Mouse (Mus musculus): ENCODE results near the gene Olfr223. TPM values are rescaled to one million over a fixed set of nuclear protein-coding genes. Genes with fewer than 3 reads are reported as not detected.
"Not testable (repeated sequence)": the region's sequence is repeated elsewhere in the genome, so short reads cannot be mapped to it uniquely, and the experiment has no call there.

The Olfr223 gene
- not detected for total RNA-seq (2021)

DNA sequence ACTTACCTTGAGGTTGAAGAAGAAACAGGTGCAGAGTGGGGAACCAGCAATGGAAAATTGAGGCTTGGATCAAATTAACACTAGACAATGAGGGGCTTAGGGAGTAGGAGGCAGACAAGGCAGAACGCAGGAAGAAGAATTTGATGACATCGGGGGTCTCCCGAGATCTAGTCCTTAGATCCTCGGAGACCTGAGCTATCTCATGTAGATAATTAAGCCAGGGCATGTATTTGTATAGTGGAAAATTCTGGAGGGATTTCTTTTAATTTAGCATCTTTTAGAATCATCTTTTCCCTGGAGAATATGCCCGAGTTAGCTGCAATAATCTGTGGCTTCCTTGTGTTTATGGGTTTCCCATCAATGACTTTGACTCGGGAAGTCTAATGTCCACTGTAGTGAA, at the start of gene Olfr223:
TSS of gene Olfr223 (minus strand) at position 101 of the 400 bp plus-strand sequence.
- intact Hi-C loops (cut with DNase I): no loop called here
- DNase-seq: no peak

DNA sequence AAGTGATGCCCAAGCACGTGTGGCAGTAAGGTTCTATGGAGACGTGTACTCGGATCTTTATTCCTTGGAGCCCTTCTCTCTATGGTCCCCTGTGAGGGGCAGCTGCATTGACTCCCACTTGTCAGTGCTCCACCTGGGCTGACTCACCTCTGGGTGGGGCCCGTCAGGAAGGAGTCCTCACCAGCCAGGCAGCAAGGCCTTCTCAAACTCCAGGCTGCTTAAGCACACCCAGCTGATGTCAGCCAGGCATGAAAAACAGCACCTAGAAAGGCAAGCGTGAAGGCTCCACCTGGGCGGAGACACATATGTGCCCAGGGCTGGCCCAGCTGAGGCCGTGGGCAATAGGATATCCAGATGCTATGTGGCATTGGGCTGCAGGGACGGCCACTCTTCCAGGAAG, 49.3 kb upstream of the Olfr223 start:
- no peak for DNase-seq
- intact Hi-C loops (cut with DNase I): no loop called here

DNA sequence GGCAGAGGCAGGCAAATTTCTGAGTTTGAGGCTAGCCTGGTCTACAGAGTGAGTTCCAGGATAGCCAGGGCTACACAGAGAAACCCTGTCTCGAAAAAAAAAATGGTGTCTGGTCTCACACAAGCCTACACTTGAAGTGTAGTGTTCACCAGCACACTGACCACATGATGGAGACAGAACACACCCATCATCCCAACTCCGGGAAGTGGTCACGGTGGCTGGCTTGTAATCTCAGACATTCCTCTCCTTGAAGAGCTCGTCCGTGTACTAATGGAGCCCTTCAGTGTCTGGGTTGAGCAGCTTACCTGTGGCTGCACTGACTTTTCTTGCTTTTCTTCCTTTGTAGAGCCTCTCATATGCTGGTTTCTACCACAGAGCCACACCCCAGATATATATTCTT, 48.1 kb upstream of the Olfr223 start:
- no peak for DNase-seq
- intact Hi-C loops (cut with DNase I): loop anchor here (2.0 kb wide), 1 partner anchor 106 kb away; no protein-coding TSS in a partner anchor

DNA sequence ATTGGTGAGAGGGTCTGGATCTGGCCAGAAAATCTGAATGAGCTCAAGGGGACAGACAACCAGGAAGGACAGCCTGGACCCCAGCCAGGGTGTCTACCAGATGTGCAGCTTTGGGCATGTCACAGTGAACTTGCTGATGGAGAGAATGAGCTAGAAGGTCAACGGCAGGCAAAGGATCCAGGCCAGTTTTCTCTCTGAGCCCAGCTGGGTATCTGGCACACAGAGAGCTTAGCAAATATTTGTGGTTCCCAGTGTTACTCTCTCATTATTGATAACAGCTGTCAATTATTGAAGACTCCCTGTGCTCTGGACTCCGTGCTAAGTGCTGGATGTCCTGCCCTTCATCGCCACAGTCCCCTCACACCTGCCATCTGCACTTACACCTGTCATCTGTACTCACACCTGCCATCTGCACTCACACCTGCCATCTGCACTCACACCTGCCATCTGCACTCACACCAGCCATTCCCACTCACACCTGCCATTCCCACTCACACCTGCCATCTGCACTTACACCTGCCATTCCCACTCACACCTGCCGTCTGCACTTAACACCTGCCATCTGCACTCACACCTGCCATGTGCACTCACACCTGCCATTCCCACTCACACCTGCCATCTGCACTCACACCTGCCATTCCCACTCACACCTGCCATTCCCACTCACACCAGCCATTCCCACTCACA, 47.0 kb upstream of the Olfr223 start:
- intact Hi-C loops (cut with DNase I): loop anchor here (2.0 kb wide), 1 partner anchor 107 kb away; no protein-coding TSS in a partner anchor
- no peak for DNase-seq

DNA sequence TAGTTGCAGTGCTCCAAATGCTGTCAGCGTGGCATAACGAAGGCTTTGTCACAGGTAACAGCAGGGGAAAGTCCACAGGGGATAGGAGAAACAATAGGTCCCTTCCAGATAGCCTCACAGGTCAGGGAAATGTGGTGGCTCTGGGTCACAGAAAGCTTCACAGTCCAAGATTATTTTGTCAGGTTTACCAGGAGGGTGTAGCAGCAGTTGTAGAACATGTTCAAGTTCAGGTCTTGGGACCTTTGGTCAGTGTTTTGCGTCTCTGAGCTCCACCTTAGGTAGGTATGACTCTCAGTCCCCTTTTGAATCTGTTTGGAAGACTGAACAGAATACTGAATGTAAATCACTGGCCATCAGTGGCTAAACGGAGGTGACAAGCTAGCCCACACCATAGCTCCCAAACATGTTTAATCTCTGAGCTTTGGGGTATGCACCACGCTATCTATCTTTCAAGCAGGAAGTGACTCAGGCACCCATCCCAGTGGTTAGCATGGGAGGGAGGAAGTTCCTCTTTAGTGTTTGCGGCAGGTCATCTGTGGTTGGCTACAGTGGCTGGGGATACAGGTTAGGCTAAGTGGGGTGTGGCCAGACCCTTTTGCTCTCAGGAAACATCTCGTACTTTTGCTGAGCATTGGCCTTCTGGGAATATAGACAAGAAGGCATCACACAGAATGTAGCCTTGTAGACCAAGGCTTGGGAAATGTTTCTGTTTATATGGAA, 43.8 kb upstream of the Olfr223 start:
- intact Hi-C loops (cut with DNase I): no loop called here

DNA sequence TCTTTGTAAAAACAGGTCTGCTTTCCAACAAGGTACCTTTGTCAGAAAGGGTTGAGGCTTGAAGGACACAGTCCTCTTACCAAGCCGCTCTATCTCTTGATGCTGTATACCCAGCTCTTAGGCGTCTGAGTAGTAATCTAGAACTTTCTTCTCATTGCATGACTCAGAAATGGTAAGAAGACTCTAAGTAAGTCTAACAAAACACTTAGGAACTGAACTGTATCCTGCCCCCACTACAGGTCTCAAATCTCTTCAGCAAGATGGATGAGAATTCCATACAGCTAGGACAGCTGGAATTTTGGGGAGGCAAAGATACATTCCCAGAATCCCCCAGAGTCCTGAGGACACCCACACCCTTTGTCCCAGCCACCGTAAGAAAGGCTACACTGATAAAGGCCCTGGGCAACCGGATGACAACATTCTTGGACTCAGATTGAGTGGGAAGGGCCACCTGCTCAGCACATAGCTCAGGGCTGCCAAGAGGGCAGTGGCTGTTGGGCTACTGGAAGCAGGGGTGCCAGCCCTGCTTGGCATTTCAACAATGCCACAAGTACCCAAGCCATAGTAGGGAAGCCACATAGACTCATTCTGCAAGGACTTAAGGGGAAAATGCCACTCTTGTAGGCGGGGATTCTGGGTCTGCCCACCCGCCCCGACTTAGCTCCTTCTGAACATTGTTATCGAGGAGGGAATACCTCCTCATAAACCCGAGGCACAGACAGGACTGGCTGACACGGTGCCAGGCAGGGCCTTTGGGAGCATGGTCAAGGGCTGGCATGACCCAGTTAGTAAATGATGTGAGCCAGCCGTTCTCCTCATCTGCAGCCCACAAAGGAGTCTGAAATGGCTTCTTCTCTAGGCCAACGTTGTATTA, 43.0 kb upstream of the Olfr223 start:
- intact Hi-C loops (cut with DNase I): loop anchor here (2.0 kb wide), 1 partner anchor 103 kb away; no protein-coding TSS in a partner anchor
- DNase-seq: peak in 1 of 2 experiments; percentile 32

More for the DNA sequence above, 43.8 kb upstream of the Olfr223 start:
- DNase-seq: peak in 1 of 2 experiments; percentile 12

DNA sequence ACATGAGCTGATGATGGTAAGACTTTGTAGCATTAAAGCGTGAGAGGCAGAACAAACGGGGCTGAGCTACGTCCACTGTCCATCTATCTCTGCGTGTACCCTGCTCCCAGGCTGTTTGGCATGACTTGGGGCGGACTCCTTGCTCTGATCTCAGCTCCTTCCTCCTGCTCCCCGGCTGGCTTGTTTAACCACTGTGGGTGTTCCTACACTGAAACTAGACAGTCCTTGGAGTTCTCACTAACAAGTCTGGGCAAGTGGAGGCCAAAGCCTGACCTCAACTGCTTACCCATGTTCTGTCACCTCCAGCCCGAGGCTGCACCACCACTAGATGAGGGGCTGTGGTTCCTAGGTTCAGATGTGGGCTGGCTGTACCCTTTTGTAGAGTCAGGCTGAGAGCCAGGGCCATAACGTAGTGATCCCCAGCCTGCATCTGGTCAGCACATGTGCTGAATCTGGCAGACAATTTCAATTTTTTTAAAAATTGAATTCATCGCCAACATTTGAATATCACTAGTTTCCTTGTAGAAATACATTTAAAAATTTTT, 42.2 kb upstream of the Olfr223 start:
- intact Hi-C loops (cut with DNase I): loop anchor here (2.0 kb wide), 1 partner anchor 103 kb away; no protein-coding TSS in a partner anchor
- DNase-seq: peak in 1 of 2 experiments; percentile 24

DNA sequence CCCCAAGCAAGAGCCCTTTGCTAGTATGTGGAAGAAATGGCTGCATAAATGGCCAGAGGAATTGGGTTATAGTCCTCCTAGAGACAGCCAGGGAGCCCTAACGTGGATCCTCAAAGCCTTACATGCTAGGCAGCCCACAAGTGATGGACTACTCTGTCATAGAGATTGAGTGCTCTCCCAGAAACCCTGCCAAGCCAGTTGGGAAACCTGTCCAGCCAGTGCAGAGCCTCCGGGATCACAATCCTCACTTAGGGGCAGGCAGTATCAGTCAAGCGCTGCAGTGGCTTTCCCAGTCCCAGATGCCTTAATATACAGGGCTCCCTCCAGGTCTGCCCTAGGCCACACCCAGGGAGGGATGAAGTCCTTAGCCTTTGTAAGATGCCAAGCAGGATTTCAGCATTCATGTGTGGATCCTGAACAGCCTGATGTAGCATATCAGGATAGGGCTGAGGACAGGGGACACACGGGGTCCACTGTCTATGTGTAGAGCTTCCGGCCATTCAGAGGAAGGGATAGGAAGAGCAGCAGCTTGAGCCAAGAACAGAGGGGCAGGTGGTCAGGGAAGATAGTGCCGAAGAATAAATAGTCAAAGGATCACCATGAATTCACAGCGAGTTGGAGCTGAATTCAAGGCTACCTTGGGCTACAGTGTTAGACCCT, 41.0 kb upstream of the Olfr223 start:
- DNase-seq: no peak
- intact Hi-C loops (cut with DNase I): loop anchor here (2.0 kb wide), 1 partner anchor 105 kb away; no protein-coding TSS in a partner anchor

DNA sequence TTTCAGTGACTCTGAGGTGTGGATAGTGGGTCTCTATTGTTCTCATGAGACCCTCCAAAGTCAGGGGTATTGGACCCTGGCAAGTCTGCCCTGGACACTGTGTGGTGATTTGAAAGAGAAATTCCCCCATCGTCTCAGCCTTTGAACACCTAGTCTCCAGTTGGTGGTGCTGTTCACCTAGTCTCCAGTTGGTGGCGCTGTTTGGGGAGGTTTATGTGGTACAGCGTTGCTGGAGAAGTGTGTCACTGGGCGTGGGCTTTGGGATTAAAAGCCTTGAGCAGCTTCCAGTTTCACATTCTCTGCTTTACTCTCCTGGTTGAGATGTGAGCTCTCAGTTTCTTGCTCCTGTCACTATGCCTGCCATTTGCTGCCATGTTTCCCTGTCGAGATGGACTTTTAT, 39.9 kb upstream of the Olfr223 start:
- DNase-seq: peak; percentile 33 to 74
- intact Hi-C loops (cut with DNase I): no loop called here

DNA sequence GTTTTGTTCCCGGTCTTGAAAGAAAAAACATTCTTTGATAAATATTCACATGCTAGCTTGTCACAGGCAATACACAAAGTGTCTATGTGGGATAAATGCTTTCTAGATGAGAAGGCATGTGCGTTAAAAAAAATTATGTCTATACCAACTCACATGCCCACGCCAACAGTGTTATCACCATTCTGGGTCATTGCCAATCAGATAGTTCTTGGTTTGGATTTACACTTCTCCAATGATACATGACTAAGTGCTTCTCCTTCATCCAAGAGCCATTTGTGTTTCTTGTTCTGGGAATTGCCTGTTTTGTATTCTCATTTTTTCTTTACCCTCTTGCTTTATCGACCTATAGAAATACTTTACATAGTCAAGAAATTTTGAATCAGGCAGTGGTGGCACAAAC, 38.9 kb upstream of the Olfr223 start:
- intact Hi-C loops (cut with DNase I): no loop called here
- DNase-seq: no peak

DNA sequence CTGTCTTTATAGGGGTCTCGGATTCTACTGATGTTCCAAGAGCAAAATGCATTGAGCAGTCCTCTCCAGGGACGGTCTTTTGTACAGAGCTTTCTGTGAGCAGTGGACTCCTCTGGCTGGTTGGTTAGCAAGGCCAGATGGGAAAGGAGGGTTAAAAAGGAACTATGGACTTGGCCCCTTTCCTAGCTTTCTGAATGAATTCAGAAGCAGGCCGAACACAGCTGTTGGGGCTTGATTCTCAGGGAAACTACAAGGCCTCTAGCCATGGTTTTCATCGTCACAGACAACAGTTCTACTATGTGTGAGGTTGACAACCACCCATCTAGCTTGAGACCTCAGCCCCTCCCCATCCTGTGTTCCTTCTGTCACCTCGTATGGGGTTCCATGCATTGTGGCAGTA, 36.8 kb upstream of the Olfr223 start:
- no peak for DNase-seq
- intact Hi-C loops (cut with DNase I): no loop called here

DNA sequence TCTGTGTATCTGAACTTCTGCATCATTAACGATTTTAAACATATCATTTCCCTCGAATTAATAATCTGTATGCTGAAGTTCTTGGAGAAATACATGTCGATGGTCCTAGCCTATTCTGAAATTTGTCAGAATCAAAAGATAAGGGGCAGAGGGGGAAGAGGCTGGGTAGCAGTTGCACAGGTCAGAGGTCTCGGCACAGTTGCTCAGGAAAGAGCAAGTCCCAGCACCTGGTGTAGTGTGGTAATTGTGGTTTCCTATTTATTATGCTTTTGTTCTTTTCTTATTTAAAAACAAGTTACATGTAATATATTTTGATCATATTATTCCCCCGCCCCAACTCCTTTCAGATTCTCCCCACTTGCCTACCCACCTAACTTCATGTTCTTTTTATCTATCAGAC, 35.1 kb upstream of the Olfr223 start:
- intact Hi-C loops (cut with DNase I): no loop called here
- no peak for DNase-seq

DNA sequence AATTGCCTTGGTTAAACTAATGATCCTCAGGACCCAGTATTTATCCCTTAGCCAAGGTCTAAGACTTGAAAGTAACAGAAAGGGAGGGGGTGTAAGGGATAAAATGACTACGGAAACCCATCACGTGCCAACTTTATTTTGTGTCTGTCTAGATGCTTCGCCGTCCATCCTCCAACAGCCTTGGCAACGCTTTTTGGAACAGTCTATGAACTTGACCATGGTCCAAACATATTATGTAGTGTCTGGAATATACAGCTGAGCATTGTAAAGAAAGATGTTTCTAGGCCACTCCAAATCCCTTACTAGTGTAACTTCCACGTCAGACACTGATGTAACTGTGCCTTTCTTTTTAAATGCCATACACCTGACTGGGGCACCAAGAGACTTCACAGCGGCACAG, 33.1 kb upstream of the Olfr223 start:
- DNase-seq: no peak
- intact Hi-C loops (cut with DNase I): no loop called here

DNA sequence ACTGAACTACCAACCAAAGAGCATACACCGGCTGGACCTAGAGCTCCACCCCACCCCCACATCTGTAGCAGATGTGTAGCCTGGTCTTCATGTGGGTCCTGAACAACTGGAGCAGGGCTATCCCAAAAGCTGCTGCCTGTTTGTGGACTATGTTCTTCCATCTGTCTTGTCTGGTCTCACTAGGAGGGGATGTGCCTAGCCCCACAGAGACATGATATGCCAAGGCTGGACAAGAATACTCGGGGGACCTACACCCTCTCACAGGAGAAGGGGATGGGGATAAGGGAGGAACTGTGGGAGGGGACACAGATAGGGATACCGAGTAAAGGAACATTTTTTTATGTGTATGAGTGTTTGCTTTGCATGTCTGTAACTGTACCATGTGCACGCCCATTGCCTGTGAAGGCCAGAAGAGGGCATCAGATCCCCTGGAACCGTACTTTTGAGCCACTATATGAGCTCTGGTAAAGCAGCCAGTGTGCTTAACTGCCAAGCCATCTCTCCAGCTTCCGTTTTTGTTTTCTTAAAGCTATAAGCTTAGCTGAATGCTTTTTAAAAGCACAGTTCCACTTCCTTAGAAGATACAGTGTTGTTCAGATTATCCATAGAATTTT, 31.0 kb upstream of the Olfr223 start:
- intact Hi-C loops (cut with DNase I): loop anchor here (2.0 kb wide), 1 partner anchor 151 kb away; no protein-coding TSS in a partner anchor
- DNase-seq: peak; percentile 49 to 54

DNA sequence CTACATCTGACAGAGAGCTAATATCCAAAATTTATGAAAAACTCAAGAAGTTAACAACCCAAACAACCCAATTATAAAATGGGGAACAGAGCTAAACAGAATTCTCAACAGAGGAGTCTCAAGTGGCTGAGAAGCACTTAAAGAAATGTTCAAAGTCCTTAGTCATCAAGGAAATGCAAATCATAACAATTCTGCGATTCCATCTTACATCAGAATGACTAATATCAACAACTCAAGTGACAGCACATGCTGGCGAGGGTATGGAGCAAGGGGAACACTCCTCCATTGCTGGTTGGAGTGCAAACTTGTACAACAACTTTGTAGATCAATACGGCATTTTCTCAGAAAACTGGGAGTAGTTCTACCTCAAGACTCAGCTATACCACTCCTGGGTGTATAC, 29.1 kb upstream of the Olfr223 start:
- intact Hi-C loops (cut with DNase I): no loop called here
- no peak for DNase-seq

DNA sequence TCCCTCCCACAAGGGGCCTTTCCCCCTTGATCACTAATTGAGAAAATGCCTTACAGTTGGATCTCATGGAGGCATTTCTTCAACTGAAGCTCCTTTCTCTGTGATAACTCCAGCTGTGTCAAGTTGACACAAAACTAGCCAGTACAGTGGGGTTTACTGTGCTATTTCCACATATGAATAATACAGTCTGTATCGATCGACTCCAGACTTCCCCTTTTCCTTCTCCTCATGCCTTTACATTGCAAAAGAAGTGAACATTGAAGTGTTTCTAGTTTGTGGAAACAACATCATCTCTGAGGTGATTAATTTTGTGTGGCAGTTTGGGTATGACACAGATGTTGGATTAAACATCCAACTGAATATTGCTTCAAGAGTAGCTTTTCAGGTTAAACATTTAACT, 23.9 kb upstream of the Olfr223 start:
- intact Hi-C loops (cut with DNase I); DNase-seq: not testable (repeated sequence)

DNA sequence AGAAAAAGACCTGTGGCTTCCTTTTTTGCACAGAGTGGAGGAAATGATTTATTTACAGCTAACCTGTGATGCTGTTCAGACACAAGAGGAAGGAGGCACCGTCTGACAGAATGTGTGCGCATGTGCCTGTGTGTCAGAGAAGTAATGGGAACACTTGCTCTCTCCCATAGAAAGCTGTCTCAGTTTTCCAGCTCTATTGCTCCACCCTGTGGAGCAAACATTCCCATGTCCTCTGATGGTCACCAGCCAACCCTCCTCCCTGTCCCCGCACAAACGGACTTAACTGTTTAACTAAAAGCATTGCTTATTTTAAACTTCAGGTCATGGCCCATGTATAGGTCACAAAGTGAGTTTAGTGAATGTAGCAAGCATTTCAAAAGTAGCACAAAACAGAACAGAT, 21.0 kb upstream of the Olfr223 start:
- intact Hi-C loops (cut with DNase I): loop anchor here (1.0 kb wide), 1 partner anchor 90 kb away; no protein-coding TSS in a partner anchor
- DNase-seq: peak; percentile 15 to 19

DNA sequence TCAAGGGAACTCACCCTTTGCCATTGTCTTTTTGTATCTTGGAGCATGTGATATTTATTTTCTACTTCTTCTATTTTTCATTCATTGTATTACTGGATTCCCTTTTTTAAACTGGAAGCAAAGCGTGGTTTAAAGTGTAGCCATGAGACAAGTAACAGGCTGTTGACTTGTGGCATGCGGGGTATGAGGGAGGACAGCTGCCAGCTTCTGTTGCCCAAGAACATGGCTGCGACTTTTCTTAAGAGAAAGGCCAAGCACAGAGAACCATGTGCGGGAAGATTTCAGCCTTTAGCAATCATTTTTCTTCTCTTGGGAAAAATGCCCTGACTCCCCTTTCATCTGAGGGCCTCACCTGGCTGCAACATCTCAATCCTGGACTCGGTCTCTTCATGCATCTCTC, 18.6 kb upstream of the Olfr223 start:
- no peak for DNase-seq
- intact Hi-C loops (cut with DNase I): no loop called here

DNA sequence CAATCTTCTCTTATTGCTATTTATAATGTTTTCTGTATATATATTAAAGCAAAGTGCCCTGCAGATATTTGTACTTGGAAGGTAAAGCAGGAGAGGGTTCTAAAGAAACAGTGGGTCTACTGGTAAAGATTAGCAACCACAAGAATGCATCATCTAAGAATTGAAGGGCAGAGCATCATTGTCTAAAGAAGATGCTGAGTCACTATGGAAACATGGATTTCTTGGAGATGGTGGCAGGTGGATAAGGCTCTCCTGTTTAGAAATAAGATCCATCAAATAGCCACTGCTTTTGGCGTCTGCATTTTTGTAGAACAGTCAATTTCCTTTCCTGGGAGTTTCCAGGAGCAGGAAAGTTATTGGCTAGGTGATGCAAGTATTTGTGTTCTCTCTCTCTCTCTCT, 9.2 kb upstream of the Olfr223 start:
- intact Hi-C loops (cut with DNase I): no loop called here
- DNase-seq: no peak

DNA sequence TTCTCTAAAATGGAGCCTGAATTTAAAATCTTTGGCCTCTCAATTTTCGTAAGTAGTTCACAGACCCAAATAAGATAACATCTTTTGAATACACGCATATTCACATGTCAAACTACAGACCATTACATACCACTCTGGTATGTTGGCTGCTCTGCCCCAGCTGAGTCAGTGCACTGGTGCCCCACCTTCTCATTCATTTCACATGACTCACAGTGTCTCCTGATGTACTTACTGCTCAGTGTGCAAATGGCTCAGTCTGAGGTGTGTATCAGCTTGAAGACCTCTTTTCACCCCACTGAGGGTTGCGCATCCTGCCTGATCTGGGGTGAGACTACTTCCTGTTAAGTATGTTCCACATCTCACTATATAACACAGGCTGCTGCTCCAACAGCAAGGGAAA, 7.8 kb upstream of the Olfr223 start:
- DNase-seq: no peak
- intact Hi-C loops (cut with DNase I): no loop called here
